Comparison of ENCODE assay signal across 10 mouse cellular contexts in the genomic region with DNA sequence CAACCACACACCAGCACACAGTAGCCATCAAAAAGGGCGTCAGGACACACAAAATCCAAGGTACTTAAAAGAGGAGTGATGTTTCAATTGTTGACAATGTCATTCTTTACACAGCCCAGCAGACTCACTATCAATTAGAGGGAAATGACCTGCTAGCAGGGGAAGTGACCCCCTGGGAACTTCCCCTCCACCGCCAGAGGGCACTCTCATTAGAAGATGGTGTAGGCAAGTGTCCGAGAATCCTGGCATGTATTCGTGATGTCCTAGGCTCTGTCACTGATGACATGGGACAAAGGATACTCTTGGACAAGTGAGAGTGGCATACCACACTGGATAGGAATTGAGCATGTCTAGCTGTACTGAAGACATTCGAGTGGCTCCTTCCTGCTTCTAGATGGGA.
DNase-seq lines count a peak whose midpoint lies in the region; ATAC-seq and TF ChIP-seq lines count a peak whose summit lies in the region.
"Had no signal": no experiment of that assay in that cellular context is flagged by ENCODE, and none has a peak within 500 bp of the region (broad histone marks: within the 10 kb centered on the region; RNA-seq: fewer than 3 reads in every experiment).

No protein-coding gene starts in this region.

- H3K79me2 ChIP-seq in CH12.LX (replicated peaks; ENCODE audit: control insufficient read depth, extremely low read depth, insufficient read depth, poor library complexity, severe bottlenecking): no peaks in the 10 kb centered on the region

- 65% methylated on average over 5 of the region's 5 CpGs for WGBS in forebrain, embryonic 11.5 days
- WGBS in midbrain, embryonic 13.5 days: 59% methylated on average over 5 of the region's 5 CpGs

- TF ChIP-seq EP300 in CH12.LX (IDR thresholded peaks at IDR 0.05; ENCODE audit: low read length): no peak

- 0 out of 2 replicates have a peak overlapping the region, but pooled peaks have one; percentile 1 for H3K9ac ChIP-seq in CH12.LX (ENCODE audit: insufficient read depth, low read depth)
- no peak overlapping the region for H3K9ac ChIP-seq in forebrain, embryonic 11.5 days (ENCODE audit: low read length)
- no peak overlapping the region for H3K9ac ChIP-seq in midbrain, embryonic 13.5 days (replicated peaks)
- H3K9ac ChIP-seq: limb, embryonic 12.5 days had no signal

- H3K36me3 ChIP-seq in CH12.LX (replicated peaks in 1 of 2; ENCODE audit: control insufficient read depth in 1 of 2, insufficient read depth in 1 of 2, low read length in 1 of 2): no peaks in the 10 kb centered on the region
- H3K36me3 ChIP-seq in forebrain, embryonic 11.5 days (ENCODE audit: control insufficient read depth, insufficient read depth, low read length): no peaks in the 10 kb centered on the region
- no peaks in the 10 kb centered on the region for H3K36me3 ChIP-seq in midbrain, embryonic 13.5 days
- H3K36me3 ChIP-seq: limb, embryonic 12.5 days had no signal

- peak overlapping the region; percentile 46; the same call in 1 of the 2 replicates for H3K27ac ChIP-seq in CH12.LX (ENCODE audit: insufficient read depth, low read depth)
- H3K27ac ChIP-seq in forebrain, embryonic 11.5 days (ENCODE audit: low read depth, low read length): no peak overlapping the region
- no peak overlapping the region for H3K27ac ChIP-seq in midbrain, embryonic 13.5 days
- H3K27ac ChIP-seq: limb, embryonic 12.5 days had no signal

- H3K4me2 ChIP-seq in CH12.LX (ENCODE audit: insufficient read depth, low read depth, poor library complexity, severe bottlenecking): peak overlapping the region; percentile 88; the same call in 1 of the 2 replicates
- H3K4me2 ChIP-seq in forebrain, embryonic 11.5 days (ENCODE audit: low read depth, low read length, severe bottlenecking): no peak overlapping the region
- no peak overlapping the region for H3K4me2 ChIP-seq in midbrain, embryonic 13.5 days (replicated peaks)
- H3K4me2 ChIP-seq: limb, embryonic 12.5 days had no signal

- dilution Hi-C loops in CH12.LX (cut with MboI; ENCODE audit: extremely low pct_ligation_motif_present, extremely low pct_unique_long_range_greater_than_20kb, low sequenced_read_pairs): no loop called here

- in situ Hi-C loops in CH12.LX (cut with MboI; ENCODE audit: low pct_ligation_motif_present, low pct_unique_long_range_greater_than_20kb, low sequenced_read_pairs): no loop called here

- H3K9me3 ChIP-seq in CH12.LX (replicated peaks; ENCODE audit: low read length): no peaks in the 10 kb centered on the region
- H3K9me3 ChIP-seq in forebrain, embryonic 11.5 days (ENCODE audit: control insufficient read depth, low read length): no peaks in the 10 kb centered on the region
- H3K9me3 ChIP-seq in midbrain, embryonic 13.5 days: no peaks in the 10 kb centered on the region
- H3K9me3 ChIP-seq: limb, embryonic 12.5 days had no signal

- no peak for TF ChIP-seq POLR2A in CH12.LX (IDR thresholded peaks at IDR 0.05; ENCODE audit: low read depth, low read length)

- peak; percentile 75 to 82 for TF ChIP-seq CTCF in CH12.LX (conservative IDR thresholded peaks at IDR 0.05 in 1 of 2, IDR thresholded peaks at IDR 0.05 in 1 of 2; ENCODE audit: low read depth in 2 of 2, low read length in 2 of 2)

- H3K4me3 ChIP-seq in CH12.LX (replicated peaks in 1 of 3; ENCODE audit: low read depth in 2 of 3, low read length in 2 of 3, poor library complexity in 1 of 3): no peak overlapping the region
- H3K4me3 ChIP-seq in forebrain, embryonic 11.5 days (ENCODE audit: low read depth, low read length): no peak overlapping the region
- no peak overlapping the region for H3K4me3 ChIP-seq in midbrain, embryonic 13.5 days (replicated peaks)
- H3K4me3 ChIP-seq: limb, embryonic 12.5 days had no signal

- DNase-seq in cerebellum, adult 18-20 months: peak; percentile 7 to 10
- no peak for DNase-seq in cerebellum, postnatal 4 days (ENCODE audit: low spot score in 2 of 2)
- peak; percentile 11 to 26 for DNase-seq in kidney, postnatal 4 days
- no peak for DNase-seq in kidney, postnatal 14 days
- peak; percentile 53 for DNase-seq in CH12.LX (ENCODE audit: extremely low read depth)
- DNase-seq in forebrain, embryonic 11.5 days (ENCODE audit: low spot score): no peak
- DNase-seq: kidney, adult 18-20 months had no signal

- no peaks in the 10 kb centered on the region for H3K27me3 ChIP-seq in CH12.LX (replicated peaks)
- H3K27me3 ChIP-seq in forebrain, embryonic 11.5 days (ENCODE audit: control insufficient read depth, insufficient read depth, low read length): no peaks in the 10 kb centered on the region
- H3K27me3 ChIP-seq in midbrain, embryonic 13.5 days: no peaks in the 10 kb centered on the region
- H3K27me3 ChIP-seq: limb, embryonic 12.5 days had no signal

- peaks cover 11 to 32% of the 10 kb centered on the region in 2 experiments for H3K4me1 ChIP-seq in CH12.LX (ENCODE audit: control insufficient read depth in 1 of 2, insufficient read depth in 2 of 2)
- no peaks in the 10 kb centered on the region for H3K4me1 ChIP-seq in forebrain, embryonic 11.5 days (replicated peaks; ENCODE audit: control insufficient read depth, insufficient read depth, low read length)
- no peaks in the 10 kb centered on the region for H3K4me1 ChIP-seq in midbrain, embryonic 13.5 days (replicated peaks)
- H3K4me1 ChIP-seq: limb, embryonic 12.5 days had no signal

- peak; percentile 25 for TF ChIP-seq RAD21 in CH12.LX (IDR thresholded peaks at IDR 0.05; ENCODE audit: low read depth, low read length)

- ATAC-seq in granulocyte monocyte progenitor cell, adult 5-6 weeks (replicated peaks; ENCODE audit: poor library complexity, severe bottlenecking): peak; percentile 67
- no peak for ATAC-seq in forebrain, embryonic 11.5 days (replicated peaks; ENCODE audit: low FRiP score)
- ATAC-seq in midbrain, embryonic 13.5 days: no peak

TF ChIP-seq in CH12.LX, 34 proteins besides CTCF, POLR2A, EP300 and RAD21:
- TF ChIP-seq JUND (conservative IDR thresholded peaks at IDR 0.05; ENCODE audit: low read depth, low read length) (no peak), IRF4 (IDR thresholded peaks at IDR 0.05; ENCODE audit: low read depth, low read length) (peak; percentile 19; the same call in 1 of the 2 replicates), SMC3 (IDR thresholded peaks at IDR 0.05; ENCODE audit: low read depth, low read length) (peak; percentile 63), POLR2AphosphoS2 (IDR thresholded peaks at IDR 0.05; ENCODE audit: low read depth, low read length) (no peak), CHD2 (IDR thresholded peaks at IDR 0.05; ENCODE audit: low read length) (no peak)

Comparison
In these comparisons a context has a peak if more than half of its experiments do, and no peak if none do; other contexts are left out.
1. DNase-seq: peak in cerebellum, adult 18-20 months (2 of 2), kidney, postnatal 4 days (2 of 2) and CH12.LX (single experiment); none in cerebellum, postnatal 4 days (0 of 2), kidney, postnatal 14 days (single experiment) and forebrain, embryonic 11.5 days (single experiment).